Mouse (Mus musculus) heart, postnatal 25 days (tissue): ENCODE measurements around the gene Edar. TPM values are rescaled to one million over a fixed set of nuclear protein-coding genes. Genes with fewer than 3 reads are reported as not detected.

Experiments
- DNase-seq: peaks from one replicate; pipeline ENCODE4 v3.0.0; 2022; ENCODE audit warnings: low spot score
- intact Hi-C: fragments of 180-260 bp; cut with DNase I; formaldehyde crosslinking; loops from one replicate; pipeline ENCODE4 v1.15.1; 2025
- total RNA-seq, 2 experiments: library from RNA; stranded (reverse); gene quantifications; 2 replicates each; pipeline ENCODE4 v1.2.3; 2021

Gene Edar
- total RNA-seq, 2 experiments from 2014 or later = 0.47 to 0.56 TPM

DNA sequence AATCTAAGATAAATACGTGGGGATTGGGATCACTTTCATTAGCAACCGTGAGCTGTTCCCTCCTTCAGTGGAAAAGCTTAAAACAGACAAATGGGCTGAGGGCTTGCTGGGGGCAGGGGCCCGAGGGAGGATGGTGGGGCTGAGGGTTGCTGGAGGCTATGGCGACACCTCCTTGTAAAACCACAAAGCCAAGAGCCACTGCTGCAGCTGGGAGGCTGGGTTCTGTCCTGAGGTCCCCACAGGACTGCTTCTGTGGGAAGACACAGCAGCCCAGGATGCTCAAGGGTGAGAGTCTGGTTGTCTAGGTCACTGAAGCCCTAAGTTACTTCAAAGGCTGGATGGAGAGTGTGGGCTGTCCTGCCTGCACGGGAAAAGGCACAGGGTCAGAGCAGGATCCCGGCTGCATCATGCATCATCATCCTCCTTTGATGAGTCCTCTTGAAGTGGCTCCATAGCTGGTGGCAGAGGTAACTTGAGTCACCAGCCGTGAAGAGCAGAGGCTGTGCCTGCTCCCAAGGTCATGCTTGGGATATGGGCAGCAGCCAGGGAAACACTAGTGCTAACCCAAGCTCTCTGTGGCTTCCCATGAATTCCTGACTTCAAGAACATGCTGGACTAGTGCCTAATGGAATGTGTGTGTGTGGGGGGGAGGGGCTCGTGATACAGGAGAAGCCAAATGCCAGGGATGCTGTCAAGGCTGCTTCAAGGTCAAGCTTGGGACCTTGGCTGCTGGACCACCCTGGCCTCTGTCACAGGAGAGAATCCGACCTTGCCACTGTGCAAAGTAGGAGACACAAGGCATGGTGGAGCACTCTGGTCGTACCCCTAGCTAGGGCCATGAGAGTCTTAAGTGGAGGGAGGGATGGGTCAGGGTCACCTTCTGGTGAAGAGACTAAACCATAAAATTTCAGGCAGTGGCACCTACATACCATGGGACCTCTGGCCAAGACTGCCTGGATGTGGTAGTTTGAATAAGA, 22.7 kb downstream of the Edar start:
- no peak for DNase-seq
- intact Hi-C loops = no loop called here

DNA sequence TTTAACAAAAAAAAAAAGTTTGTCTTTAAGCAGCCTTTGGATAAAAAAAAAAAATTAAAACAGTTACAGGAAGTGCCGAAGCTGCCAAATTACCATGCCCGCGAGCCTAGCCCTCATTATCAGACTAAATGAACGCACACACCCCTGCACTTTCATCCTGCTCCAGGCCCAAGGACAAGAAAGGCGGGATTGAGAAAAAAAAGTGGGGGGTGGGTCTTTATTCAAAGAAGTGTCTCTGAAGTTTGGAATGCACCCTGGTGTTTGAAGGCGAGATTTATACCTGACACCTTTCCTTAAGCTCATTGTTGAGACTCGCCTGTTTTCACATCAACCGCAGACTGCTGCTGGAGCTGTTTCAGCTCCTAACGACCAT, 23.4 kb downstream of the Edar start:
- intact Hi-C loops = no loop called here
- no peak for DNase-seq

DNA sequence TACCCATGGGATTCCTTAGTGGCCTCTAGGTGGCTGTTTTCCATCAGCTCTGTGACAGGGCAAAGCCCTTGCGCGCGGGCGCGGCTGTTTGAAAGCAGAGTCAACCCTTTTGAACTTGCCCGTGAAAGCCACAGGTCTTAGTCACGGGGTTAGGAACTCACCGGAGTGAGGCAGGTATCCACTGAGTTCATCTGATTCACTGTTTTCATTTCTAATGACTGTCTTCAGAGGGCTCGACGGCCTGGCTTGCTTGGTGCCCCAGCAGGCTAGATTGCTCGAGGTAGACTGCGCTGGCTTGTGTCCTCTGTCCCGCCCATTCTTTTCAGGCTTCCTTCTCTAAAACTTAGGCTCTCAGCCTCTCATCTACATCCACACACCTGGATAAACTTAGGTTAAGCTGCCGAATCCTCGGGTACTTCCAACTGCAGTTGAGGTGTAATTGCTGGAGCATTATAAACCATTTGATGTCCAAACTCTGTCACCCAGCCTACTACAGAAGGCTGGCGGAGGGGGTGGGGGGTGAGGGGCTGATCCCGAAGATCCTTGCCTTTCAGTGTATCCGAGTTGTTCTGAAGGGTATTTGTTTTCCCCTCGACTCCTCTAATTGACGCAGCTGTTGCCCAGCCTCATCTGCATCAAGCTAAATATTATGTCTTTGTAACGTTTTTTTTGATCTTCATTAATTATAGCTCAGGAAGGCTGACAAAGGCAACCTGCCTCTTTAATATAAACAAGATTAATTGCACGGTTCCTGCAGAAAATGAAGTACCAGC, 24.0 kb downstream of the Edar start:
- DNase-seq = no peak
- intact Hi-C loops = no loop called here

DNA sequence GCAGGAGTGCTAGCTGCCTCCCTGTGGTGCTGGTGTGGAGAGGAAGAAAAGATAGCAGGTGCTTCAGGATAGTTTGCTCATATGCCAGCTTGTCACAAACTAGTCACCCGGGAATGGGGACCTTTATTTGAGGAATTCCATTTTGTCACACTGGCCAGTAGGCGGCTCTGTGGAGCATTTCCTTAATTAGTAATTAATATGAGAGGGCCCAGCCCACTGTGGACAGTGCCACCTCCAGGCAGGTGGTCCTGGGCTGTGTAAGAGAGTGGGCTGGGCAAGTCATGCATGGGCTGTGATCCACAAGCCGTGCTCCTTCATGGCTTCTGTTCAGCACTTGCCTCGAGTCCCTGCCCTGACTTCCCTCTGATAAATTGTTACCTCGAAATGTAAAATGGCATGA, 26.7 kb downstream of the Edar start:
- DNase-seq = no peak
- intact Hi-C loops = no loop called here

DNA sequence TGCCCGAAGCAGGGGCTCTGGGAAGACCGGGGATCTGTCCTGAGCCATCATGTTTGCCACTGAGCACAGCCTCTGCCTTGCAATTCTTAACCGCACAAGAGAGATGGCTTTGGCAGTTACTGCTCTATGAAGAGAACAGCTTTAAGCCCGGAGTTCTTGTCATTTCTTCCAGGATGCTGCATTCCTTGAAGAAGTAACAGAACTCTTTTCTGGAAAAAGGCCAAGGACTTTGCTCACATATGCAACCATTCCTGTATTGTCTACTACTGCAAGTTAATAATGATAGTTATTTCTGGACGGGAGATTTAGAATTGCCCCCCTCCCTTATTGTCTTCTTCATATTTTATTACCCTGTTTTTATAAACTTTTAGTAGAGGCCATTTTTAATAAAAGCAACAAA, 30.8 kb downstream of the Edar start:
- intact Hi-C loops = no loop called here

DNA sequence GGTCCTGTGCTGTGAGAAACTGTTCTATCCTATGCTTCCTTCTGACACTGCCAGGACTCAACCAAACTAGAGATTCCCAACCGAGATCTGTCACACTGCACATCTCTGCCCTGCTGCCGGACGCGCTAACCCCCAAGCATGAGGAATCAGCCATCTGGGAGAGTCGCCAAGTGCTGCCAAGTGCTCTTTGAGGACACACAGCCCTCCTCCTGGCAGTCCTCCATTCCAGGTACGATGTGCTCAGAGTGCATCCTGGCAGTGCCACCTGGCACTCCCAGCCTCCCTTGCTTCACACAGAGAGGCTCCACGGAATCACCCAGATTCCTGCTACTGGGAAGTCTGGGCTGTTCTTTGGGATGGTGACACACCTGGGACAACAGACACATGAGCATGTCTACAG, 31.3 kb downstream of the Edar start:
- DNase-seq = no peak
- intact Hi-C loops = no loop called here

More for the DNA sequence above, 30.8 kb downstream of the Edar start:
- DNase-seq = no peak

DNA sequence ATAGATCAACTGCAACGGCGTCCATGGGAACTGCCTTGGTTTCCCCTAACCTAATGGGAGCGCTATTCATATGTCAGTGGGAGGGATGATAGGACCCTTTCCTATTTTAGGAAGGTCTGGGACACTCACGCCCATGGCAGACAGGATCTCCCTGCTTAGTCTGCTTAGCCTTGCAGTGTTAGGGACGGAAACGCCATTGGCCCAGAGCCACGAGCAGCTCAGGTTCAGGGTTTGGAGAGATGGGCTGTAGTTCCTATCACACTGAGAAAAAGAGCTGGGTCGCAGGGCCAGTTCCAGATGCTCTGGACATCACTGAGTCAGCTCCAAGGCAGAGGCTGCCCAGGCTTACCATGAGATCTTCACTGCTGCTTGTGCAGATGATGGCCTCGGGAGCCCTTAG, 32.5 kb downstream of the Edar start:
- intact Hi-C loops = no loop called here
- no peak for DNase-seq

DNA sequence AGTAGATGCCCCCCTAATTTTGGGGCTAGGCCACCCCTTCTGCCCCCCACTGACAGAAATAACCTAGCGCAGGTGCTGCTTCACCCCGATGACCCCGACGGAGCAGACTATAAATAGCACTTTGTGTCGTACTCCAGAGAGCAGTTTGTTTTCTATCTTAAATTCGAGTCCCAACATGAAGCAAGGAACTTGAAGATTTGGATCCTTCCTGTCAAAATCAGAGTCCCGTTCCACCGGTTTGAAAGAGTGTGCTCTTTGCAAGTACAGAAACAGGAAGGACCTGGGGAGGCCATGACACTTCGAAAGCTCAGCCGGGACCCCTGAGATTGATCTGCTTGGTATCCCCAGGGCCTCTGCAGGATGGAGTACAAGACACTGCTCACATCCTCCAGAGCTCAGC, 33.8 kb downstream of the Edar start:
- intact Hi-C loops = no loop called here
- DNase-seq = no peak

DNA sequence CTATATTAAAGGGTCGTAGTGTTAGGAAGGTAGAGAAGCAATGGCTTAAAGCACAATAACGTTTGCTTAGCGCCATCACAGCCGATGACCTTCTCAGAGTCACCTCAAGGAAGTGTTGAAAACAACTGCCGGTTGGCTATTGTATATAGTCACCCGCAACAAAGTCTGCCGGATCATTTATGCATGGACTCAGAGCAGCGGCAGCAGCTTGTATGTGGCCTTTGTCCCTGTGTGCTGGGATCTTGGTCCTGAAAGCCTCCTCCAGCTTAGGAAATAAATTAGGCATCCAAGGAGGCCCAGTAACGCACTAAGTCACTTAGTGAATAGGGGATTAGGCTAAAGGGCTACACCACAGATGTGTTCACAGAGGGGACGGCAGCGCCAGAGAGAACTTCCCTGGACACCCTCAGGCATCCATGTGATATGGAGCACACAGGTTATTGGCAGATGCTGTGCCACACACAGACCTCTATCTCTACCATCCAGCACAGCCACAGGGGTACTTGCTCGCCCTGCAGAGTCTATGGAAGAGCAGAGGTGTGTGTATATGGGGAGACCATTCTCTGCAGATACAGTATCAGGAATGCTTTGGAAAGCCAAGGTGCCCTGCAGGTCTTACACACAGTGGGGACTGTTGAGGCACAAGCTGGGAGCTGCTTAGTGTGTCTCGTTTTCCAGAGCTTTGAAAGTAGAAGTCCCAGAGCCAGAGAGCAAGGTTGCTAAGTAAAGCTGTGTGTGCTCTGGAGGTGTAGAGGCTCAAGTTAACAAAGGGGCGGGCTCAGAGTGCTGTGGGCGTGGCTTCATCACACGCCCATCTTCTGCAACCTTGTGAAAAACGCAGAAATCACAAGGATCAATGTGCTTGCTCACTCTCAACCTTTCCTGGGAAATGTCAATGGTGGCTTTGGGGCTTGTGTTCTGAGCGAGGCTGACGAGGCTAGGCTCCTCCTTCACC, 34.7 kb downstream of the Edar start:
- intact Hi-C loops = no loop called here
- DNase-seq = no peak

DNA sequence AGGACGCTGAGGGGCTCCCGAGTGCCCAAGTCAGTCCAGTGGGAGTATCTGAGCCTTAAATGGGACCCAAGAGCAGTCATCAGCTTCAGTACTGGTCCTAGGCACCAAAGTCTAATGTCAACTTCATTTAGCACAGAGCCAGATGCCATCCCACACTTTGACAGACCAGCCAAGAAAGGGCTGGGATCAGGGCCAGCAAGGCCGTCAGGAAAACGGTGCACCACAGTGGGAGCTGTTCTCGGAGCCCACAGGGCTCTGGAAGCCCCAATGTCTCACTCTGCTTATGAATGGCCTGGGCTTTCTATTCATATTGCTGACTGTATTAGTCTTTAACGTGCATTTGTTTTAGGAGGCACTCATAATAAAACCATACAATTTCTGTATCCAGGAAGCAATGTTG, 36.2 kb downstream of the Edar start:
- DNase-seq = no peak
- intact Hi-C loops = no loop called here

DNA sequence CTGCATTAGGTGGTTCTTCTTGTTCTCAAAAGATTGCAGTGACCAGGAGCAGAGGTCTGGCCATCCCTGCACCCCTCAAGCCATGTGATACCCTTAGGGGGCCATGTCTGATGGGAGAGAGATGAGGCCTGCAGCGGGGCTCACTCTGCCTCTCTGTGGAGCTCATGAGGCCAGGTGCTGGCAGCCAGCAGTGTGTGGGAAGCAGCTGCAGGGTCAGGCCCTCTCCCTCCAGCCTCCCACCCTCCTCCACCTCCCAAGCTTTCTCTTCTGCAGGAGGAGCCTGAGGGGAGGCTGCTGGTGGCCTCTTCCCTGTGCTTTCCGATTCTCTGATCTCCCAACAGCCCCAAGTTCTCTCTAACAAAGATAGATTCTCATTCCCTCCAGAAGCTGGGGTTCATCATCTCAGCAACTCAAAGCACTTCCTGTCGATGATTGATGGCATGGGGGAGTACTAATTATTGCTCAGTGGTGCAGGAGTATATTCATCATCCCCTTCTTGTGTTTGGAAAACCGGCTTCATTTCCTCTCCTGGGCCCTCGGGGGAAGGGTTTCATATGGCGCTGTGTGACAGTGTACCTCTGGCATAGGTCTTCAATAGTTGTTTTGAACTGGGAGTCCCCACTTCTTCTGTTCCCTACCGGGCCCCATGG, 38.9 kb downstream of the Edar start:
- DNase-seq = no peak
- intact Hi-C loops = no loop called here

DNA sequence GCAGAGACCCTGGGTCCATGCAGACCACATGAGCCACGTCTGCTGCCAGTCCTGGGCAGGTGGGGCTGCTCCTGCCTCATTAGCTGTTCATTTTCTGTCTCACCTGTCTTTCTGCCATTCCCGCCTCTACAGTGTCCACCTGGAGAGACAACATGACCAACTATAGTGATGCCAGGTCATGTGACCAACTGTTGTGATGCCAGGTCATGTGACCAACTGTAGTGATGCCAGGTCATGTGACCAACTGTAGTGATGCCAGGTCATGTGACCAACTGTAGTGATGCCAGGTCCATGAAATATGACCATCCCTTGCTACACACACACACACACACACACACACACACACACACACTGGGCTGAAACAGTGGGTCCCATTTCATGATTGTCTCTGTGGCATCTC, 41.9 kb downstream of the Edar start:
- intact Hi-C loops = no loop called here
- no peak for DNase-seq

DNA sequence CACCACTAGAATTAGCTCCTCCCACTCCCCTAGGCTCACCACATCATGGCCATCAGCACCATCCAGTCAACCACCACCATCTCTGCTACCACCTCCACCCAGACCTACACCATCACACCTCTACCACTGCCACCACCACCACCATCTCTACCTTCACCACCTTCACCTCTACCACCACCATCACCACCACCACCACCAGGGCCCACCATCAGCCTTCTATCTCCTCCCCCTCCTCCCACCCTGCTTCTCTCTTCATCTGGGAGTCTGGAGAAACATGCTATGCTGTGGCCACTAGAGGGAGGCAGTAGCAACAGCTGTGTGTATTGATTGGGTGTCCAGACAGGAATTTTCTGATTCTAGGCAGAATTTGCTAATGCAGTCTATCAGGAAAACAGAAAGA, 47.9 kb downstream of the Edar start:
- intact Hi-C loops = loop anchor here (2.0 kb wide), 1 partner anchor 47 kb away; the partner anchor contains the start of gene Edar
- no peak for DNase-seq

DNA sequence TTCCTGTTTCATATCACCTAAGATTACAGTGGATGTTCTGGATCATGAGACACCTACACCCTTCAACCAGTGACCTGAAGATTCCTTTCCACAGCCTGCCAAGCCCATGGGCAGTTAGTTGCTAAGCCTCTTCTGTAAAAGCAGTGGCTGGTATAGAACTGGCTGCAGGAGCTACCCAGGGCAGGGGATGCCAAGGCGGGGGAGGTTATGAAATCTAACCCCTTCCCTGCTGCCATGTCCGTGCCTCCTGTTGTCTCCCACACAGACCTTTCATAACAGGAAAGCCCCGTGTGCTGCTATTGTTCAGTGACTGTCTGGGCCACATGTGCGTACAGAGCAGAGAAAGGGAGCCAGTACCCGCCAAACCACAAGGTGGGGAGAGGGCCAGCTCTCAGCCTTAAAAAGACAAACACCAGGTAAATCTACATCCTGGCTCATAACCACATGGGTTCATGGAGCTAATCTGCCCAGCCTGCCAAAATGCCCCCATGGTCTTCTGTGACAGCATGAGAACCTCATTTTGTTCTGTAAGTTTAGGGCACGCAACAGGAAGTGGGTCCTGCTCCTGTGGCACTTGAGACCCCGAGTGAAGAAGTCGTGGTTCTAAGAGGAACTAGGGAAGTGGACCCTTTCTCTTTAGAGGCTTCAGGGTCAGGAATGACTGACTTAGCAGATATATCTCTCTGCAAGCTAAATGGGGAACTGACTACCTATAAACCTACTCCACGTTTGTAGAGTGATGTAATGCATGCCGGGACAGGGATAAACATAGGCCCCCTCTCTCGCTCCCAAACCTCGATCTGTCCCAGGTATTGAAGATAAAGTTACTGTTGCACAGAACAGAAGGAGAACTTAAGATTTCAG, 50.4 kb downstream of the Edar start:
- no peak for DNase-seq
- intact Hi-C loops = loop anchor here (5.0 kb wide), 1 partner anchor 63 kb away; no protein-coding TSS in a partner anchor

DNA sequence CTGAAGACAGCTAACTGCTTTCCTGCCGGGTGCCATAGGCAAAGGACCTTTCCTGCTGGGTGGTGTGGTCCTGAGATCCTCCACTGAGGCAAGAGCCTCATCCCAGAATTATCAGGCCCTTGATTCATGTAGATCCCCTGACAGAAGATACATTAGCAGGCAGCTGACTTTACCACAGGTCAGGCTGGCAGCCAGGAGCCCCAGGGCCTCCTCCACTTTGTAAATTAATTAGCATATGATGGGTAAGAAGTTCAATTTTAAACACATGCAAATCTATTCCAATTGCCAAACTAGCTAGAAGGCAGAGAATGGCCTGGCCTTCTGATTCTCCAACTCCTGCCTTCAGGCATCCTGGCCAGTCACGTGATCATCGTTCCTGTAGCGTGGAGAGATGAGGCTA, 56.2 kb downstream of the Edar start:
- no peak for DNase-seq
- intact Hi-C loops = no loop called here

DNA sequence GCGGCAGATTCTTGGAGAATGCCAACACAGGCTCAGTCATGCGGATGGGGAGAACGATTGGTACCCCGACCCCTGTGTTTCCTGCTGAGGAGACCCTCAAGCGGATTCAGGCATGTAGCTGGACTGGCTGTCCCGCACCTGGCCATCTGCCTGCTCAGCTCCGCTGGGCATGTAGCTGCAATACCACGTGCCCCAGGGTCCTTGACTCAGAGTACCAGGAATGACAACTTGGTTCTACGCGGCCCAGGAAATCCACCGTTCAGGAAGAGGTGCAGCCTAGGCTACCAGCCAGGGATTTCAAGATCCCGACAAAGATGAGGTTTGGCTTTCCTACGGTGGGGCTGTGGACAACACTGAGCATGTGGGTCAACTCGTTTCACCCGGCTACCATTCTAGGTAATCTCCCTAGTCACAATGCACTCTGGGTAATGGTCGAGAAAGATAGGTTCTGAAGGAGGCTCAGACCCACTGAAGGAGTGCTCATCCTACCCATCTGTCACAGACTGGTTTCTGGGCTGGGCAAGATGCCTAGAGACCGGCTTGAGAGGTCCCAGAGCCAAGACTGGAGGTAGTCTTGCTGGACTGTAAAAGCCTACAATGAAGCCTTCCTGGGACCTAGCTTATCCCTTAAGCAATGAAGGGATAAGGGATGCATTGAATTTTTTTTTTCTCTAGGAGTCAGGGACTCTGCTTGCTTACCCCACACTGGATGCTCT, 56.8 kb downstream of the Edar start:
- intact Hi-C loops = no loop called here
- no peak for DNase-seq

DNA sequence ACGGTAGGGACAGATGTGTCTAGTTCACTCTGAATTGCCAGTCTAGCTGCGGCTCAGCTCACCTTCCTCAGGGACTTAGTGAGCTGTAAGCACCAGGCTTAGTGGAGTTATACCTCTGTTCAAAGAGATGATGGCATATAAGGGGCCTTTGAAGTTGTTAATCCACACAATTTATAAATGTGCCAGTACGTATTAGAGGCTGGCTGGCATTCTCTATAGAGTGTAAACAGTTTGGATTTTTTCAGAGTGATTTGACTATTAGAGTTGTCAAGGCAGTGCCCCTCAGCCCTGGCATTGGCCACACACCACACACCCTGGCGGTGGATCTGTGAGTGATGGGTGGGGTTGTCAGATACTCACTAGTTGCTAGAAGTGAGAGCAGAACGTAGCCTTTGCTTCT, 58.9 kb downstream of the Edar start:
- DNase-seq = no peak
- intact Hi-C loops = no loop called here

DNA sequence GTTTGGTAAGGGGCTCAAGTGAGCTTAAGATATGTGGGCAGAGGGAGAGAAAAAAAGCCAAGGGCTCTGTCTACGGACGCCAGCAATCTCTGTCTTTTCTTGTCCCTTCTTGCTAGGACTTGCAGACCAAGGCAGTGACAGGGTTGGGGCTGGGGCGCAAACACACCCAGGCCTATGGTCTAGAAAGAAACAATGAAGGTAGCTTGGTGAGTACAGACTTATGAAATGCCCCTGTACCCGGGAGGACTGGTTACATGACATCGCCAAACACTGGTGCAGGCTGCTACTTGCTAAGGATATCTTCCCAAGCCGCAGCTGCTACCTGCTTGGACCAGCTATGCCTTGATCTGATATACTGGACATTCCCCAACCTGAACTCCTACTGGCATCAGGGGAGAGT, 60.9 kb downstream of the Edar start:
- DNase-seq = no peak
- intact Hi-C loops = no loop called here
